Mouse (Mus musculus) cerebellum, adult 2 months (tissue): ENCODE data around the gene Sytl3. TPM values are rescaled to one million over a fixed set of nuclear protein-coding genes. Genes with fewer than 3 reads are reported as not detected.
"Not testable (repeated sequence)": the region's sequence is repeated elsewhere in the genome, so short reads cannot be mapped to it uniquely, and the experiment has no call there.

Experiments
- DNase-seq, 2 experiments: peaks; one replicate each; pipeline ENCODE4 v3.0.0; 2021
- H3K27ac ChIP-seq: fragments of 200-500 bp; 2 replicates; pipeline ENCODE4 v1.5.1; 2012; ENCODE audit warnings: low read length, control low read depth, inconsistent platforms; ENCODE audit not compliant: insufficient read depth
- H3K27me3 ChIP-seq: fragments of 200-500 bp; 2 replicates; pipeline ENCODE4 v1.6.1; 2012; ENCODE audit warnings: inconsistent platforms, mild to moderate bottlenecking, low read length, moderate library complexity; ENCODE audit not compliant: control insufficient read depth, insufficient read depth
- H3K4me1 ChIP-seq: fragments of 200-500 bp; 2 replicates; pipeline ENCODE4 v1.6.1; 2011; ENCODE audit warnings: low read length; ENCODE audit not compliant: control insufficient read depth, insufficient read depth
- H3K4me3 ChIP-seq: fragments of 200-500 bp; replicated peaks from 2 replicates; pipeline ENCODE3; 2011; ENCODE audit warnings: mild to moderate bottlenecking, low read depth, low read length, control low read depth; ENCODE audit not compliant: insufficient read depth
- POLR2A ChIP-seq: fragments of 200-500 bp; IDR thresholded peaks from 2 replicates; pipeline ENCODE4 v1.6.1; 2011; ENCODE audit warnings: low read length, control low read depth, borderline replicate concordance; ENCODE audit not compliant: insufficient read depth
- WGBS: fragments of 180-500 bp; shearing (Covaris S2); methylation state at CpG from one replicate; pipeline ENCODE4 v1.1.7; 2018; 5-methylcytosine and 5-hydroxymethylcytosine counted together
- polyA plus RNA-seq: library from polyadenylated mRNA; depleted of rRNA; stranded (reverse); fragments of >200 nt; gene quantifications from 2 replicates; pipeline ENCODE4 v1.2.3, GENCODE M21; 2012

Sytl3 gene
- polyA plus RNA-seq, 1 experiment, result 0.21 TPM

- 29% methylated on average over 4 of the region's 7 CpGs for WGBS
- H3K4me1 ChIP-seq, H3K27me3 ChIP-seq, H3K4me3 ChIP-seq, H3K27ac ChIP-seq: not testable (repeated sequence)
- peak in 1 of 2 experiments; percentile 23 for DNase-seq
Measured at GRCm38 (mm10) chr17:6650904-6651565, 7.9 kb upstream of the Sytl3 start.

- H3K27me3 ChIP-seq, H3K4me1 ChIP-seq, H3K27ac ChIP-seq, H3K4me3 ChIP-seq: not testable (repeated sequence)
- peak in 1 of 2 experiments; percentile 16 for DNase-seq
- 97% methylated on average over 4 of the region's 5 CpGs for WGBS
Measured at GRCm38 (mm10) chr17:6653341-6653946, 5.4 kb upstream of the Sytl3 start.

- DNase-seq, result peak; percentile 74 to 80
- H3K4me1 ChIP-seq, H3K27me3 ChIP-seq: not testable (repeated sequence)
- 0 out of 2 replicates have a peak, but pooled peaks have one; percentile 31 for TF ChIP-seq POLR2A
- Histone ChIP-seq H3K27ac (peak overlapping the region; percentile 80), H3K4me3 (peak overlapping the region; percentile 40)
- WGBS, result 0% methylated on average over 36 of the region's 36 CpGs
Measured at GRCm38 (mm10) chr17:6655087-6655511, 3.8 kb upstream of the Sytl3 start.

GRCm38 (mm10) chr17:6655567-6656281 is 3.2 kb upstream of the Sytl3 start, which contains the start of gene Dynlt1f:
Dynlt1f (minus strand) TSS chr17:6655900.
- peak; percentile 76 to 79 for DNase-seq
- not testable (repeated sequence) for H3K27me3 ChIP-seq

GRCm38 (mm10) chr17:6656471-6656870 is 2.4 kb upstream of the Sytl3 start:
- not testable (repeated sequence) for H3K4me1 ChIP-seq
- WGBS, result 81% methylated on average over 1 of the region's 3 CpGs

More at GRCm38 (mm10) chr17:6655567-6656281, 3.2 kb upstream of the Sytl3 start, which contains the start of gene Dynlt1f:
- WGBS, result 3% methylated on average over 28 of the region's 33 CpGs
- peak within 1 kb of the TSS; percentile 45 for H3K4me3 ChIP-seq
- peak within 1 kb of the TSS; percentile 80 for H3K27ac ChIP-seq
- not testable (repeated sequence) for H3K4me1 ChIP-seq

GRCm38 (mm10) chr17:6660589-6660988 is 1.7 kb downstream of the Sytl3 start:
- peak in 1 of 2 experiments; percentile 6 for DNase-seq
- H3K27ac ChIP-seq, H3K27me3 ChIP-seq, H3K4me1 ChIP-seq, H3K4me3 ChIP-seq: not testable (repeated sequence)
- WGBS, result 78% methylated on average over 6 of the region's 6 CpGs

More at GRCm38 (mm10) chr17:6656471-6656870, 2.4 kb upstream of the Sytl3 start:
- not testable (repeated sequence) for H3K27me3 ChIP-seq, H3K27ac ChIP-seq, H3K4me3 ChIP-seq
- DNase-seq, result peak in 1 of 2 experiments; percentile 29

GRCm38 (mm10) chr17:6661093-6661816 is 2.4 kb downstream of the Sytl3 start:
- H3K27ac ChIP-seq, DNase-seq, H3K27me3 ChIP-seq, H3K4me3 ChIP-seq, H3K4me1 ChIP-seq: not testable (repeated sequence)
- 53% methylated on average over 10 of the region's 11 CpGs for WGBS

- not testable (repeated sequence) for H3K27me3 ChIP-seq, H3K27ac ChIP-seq, H3K4me1 ChIP-seq, DNase-seq, H3K4me3 ChIP-seq
- 63% methylated on average over 3 of the region's 3 CpGs for WGBS
Measured at GRCm38 (mm10) chr17:6662840-6663239, 3.9 kb downstream of the Sytl3 start.

- not testable (repeated sequence) for H3K27me3 ChIP-seq, H3K4me3 ChIP-seq, H3K4me1 ChIP-seq, DNase-seq, H3K27ac ChIP-seq
- WGBS, result 93% methylated on average over 4 of the region's 5 CpGs
Measured at GRCm38 (mm10) chr17:6665389-6665788, 6.5 kb downstream of the Sytl3 start.

GRCm38 (mm10) chr17:6668522-6668921 is 9.6 kb downstream of the Sytl3 start:
- not testable (repeated sequence) for H3K27me3 ChIP-seq, H3K27ac ChIP-seq, DNase-seq, H3K4me3 ChIP-seq, H3K4me1 ChIP-seq
- WGBS, result no CpG with 5 or more reads among the region's 6 CpGs

- H3K4me1 ChIP-seq, DNase-seq, H3K27me3 ChIP-seq, H3K27ac ChIP-seq, H3K4me3 ChIP-seq: not testable (repeated sequence)
- 66% methylated on average over 5 of the region's 5 CpGs for WGBS
Measured at GRCm38 (mm10) chr17:6674297-6674696, 15.4 kb downstream of the Sytl3 start.

- H3K4me1 ChIP-seq, DNase-seq, H3K4me3 ChIP-seq, H3K27me3 ChIP-seq, H3K27ac ChIP-seq: not testable (repeated sequence)
- 57% methylated on average over 1 of the region's 2 CpGs for WGBS
Measured at GRCm38 (mm10) chr17:6678063-6678462, 19.2 kb downstream of the Sytl3 start.
